Mouse (Mus musculus): Measurements from ENCODE around the gene Atp2a2. TPM values are rescaled to one million over a fixed set of nuclear protein-coding genes. Genes with fewer than 3 reads are reported as not detected.

The Atp2a2 gene
- polyA plus RNA-seq, 1 experiment from 2014 or later, result 255 TPM

GRCm38 (mm10) chr5:122525238-122525931 is 23.4 kb upstream of the Atp2a2 start:
- Histone ChIP-seq H3K27ac (ENCODE audit: low read depth, low read length) (peak overlapping the region; percentile 62), H3K27me3 (ENCODE audit: control insufficient read depth, insufficient read depth, low read length) (no peaks in the 10 kb centered on the region), H3K9ac (ENCODE audit: low read depth, low read length) (peak overlapping the region; percentile 43), H3K4me1 (ENCODE audit: control insufficient read depth, insufficient read depth, low read length) (peaks cover 57% of the 10 kb centered on the region), H3K4me2 (no peak overlapping the region), H3K4me3 (ENCODE audit: low read depth, low read length) (no peak overlapping the region), H3K36me3 (ENCODE audit: control insufficient read depth, insufficient read depth, low read length) (no peaks in the 10 kb centered on the region), H3K9me3 (replicated peaks; ENCODE audit: control insufficient read depth, low read length) (no peaks in the 10 kb centered on the region)
- ATAC-seq (replicated peaks; ENCODE audit: insufficient number of reproducible peaks, low FRiP score, low TSS enrichment), result no peak
- 70% methylated on average over 14 of the region's 14 CpGs for WGBS (ENCODE audit: insufficient replicate concordance)

- H3K4me1 ChIP-seq (ENCODE audit: control insufficient read depth, insufficient read depth, low read length), result peaks cover 57% of the 10 kb centered on the region
- no peak overlapping the region for H3K4me3 ChIP-seq (ENCODE audit: low read depth, low read length)
- ATAC-seq (replicated peaks; ENCODE audit: insufficient number of reproducible peaks, low FRiP score, low TSS enrichment), result no peak
- H3K27ac ChIP-seq (ENCODE audit: low read depth, low read length), result peak overlapping the region; percentile 62
- no peaks in the 10 kb centered on the region for H3K27me3 ChIP-seq (ENCODE audit: control insufficient read depth, insufficient read depth, low read length)
- no peak overlapping the region for H3K4me2 ChIP-seq
- WGBS (ENCODE audit: insufficient replicate concordance), result 73% methylated on average over 4 of the region's 4 CpGs
- H3K9ac ChIP-seq (ENCODE audit: low read depth, low read length), result peak overlapping the region; percentile 31
- H3K9me3 ChIP-seq (replicated peaks; ENCODE audit: control insufficient read depth, low read length), result no peaks in the 10 kb centered on the region
- no peaks in the 10 kb centered on the region for H3K36me3 ChIP-seq (ENCODE audit: control insufficient read depth, insufficient read depth, low read length)
These were observed 22.8 kb upstream of the Atp2a2 start for GRCm38 (mm10) chr5:122524854-122525237.

GRCm38 (mm10) chr5:122524244-122524643 is 22.2 kb upstream of the Atp2a2 start:
- Histone ChIP-seq H3K36me3 (ENCODE audit: control insufficient read depth, insufficient read depth, low read length) (no peaks in the 10 kb centered on the region), H3K4me1 (ENCODE audit: control insufficient read depth, insufficient read depth, low read length) (peaks cover 57% of the 10 kb centered on the region), H3K27ac (ENCODE audit: low read depth, low read length) (peak overlapping the region; percentile 62), H3K27me3 (ENCODE audit: control insufficient read depth, insufficient read depth, low read length) (no peaks in the 10 kb centered on the region), H3K4me3 (ENCODE audit: low read depth, low read length) (no peak overlapping the region), H3K9me3 (replicated peaks; ENCODE audit: control insufficient read depth, low read length) (no peaks in the 10 kb centered on the region), H3K4me2 (no peak overlapping the region), H3K9ac (ENCODE audit: low read depth, low read length) (no peak overlapping the region)
- 69% methylated on average over 3 of the region's 3 CpGs for WGBS (ENCODE audit: insufficient replicate concordance)
- no peak for ATAC-seq (replicated peaks; ENCODE audit: insufficient number of reproducible peaks, low FRiP score, low TSS enrichment)

GRCm38 (mm10) chr5:122521130-122521473 is 19.1 kb upstream of the Atp2a2 start:
- Histone ChIP-seq H3K4me1 (ENCODE audit: control insufficient read depth, insufficient read depth, low read length) (peaks cover 54% of the 10 kb centered on the region), H3K9me3 (replicated peaks; ENCODE audit: control insufficient read depth, low read length) (no peaks in the 10 kb centered on the region), H3K36me3 (ENCODE audit: control insufficient read depth, insufficient read depth, low read length) (no peaks in the 10 kb centered on the region), H3K27me3 (ENCODE audit: control insufficient read depth, insufficient read depth, low read length) (no peaks in the 10 kb centered on the region), H3K27ac (ENCODE audit: low read depth, low read length) (peak overlapping the region; percentile 70), H3K4me3 (ENCODE audit: low read depth, low read length) (no peak overlapping the region), H3K4me2 (peak overlapping the region; percentile 42), H3K9ac (ENCODE audit: low read depth, low read length) (no peak overlapping the region)
- WGBS (ENCODE audit: insufficient replicate concordance), result 6% methylated on average over 3 of the region's 3 CpGs
- peak; percentile 78 for ATAC-seq (replicated peaks; ENCODE audit: insufficient number of reproducible peaks, low FRiP score, low TSS enrichment)

- peaks cover 54% of the 10 kb centered on the region for H3K4me1 ChIP-seq (ENCODE audit: control insufficient read depth, insufficient read depth, low read length)
- peak; percentile 65 for ATAC-seq (replicated peaks; ENCODE audit: insufficient number of reproducible peaks, low FRiP score, low TSS enrichment)
- no peak overlapping the region for H3K4me3 ChIP-seq (ENCODE audit: low read depth, low read length)
- no peaks in the 10 kb centered on the region for H3K27me3 ChIP-seq (ENCODE audit: control insufficient read depth, insufficient read depth, low read length)
- 24% methylated on average over 21 of the region's 23 CpGs for WGBS (ENCODE audit: insufficient replicate concordance)
- peak overlapping the region; percentile 70 for H3K27ac ChIP-seq (ENCODE audit: low read depth, low read length)
- H3K4me2 ChIP-seq, result peak overlapping the region; percentile 42
- H3K9ac ChIP-seq (ENCODE audit: low read depth, low read length), result 0 out of 2 replicates have a peak overlapping the region, but pooled peaks have one; percentile 34
- no peaks in the 10 kb centered on the region for H3K36me3 ChIP-seq (ENCODE audit: control insufficient read depth, insufficient read depth, low read length)
- H3K9me3 ChIP-seq (replicated peaks; ENCODE audit: control insufficient read depth, low read length), result no peaks in the 10 kb centered on the region
These were observed 18.5 kb upstream of the Atp2a2 start for GRCm38 (mm10) chr5:122520254-122521129.

GRCm38 (mm10) chr5:122519043-122519660 is 17.1 kb upstream of the Atp2a2 start:
- Histone ChIP-seq H3K4me3 (ENCODE audit: low read depth, low read length) (no peak overlapping the region), H3K4me1 (ENCODE audit: control insufficient read depth, insufficient read depth, low read length) (peaks cover 48% of the 10 kb centered on the region), H3K36me3 (ENCODE audit: control insufficient read depth, insufficient read depth, low read length) (no peaks in the 10 kb centered on the region), H3K27me3 (ENCODE audit: control insufficient read depth, insufficient read depth, low read length) (no peaks in the 10 kb centered on the region), H3K9ac (ENCODE audit: low read depth, low read length) (0 out of 2 replicates have a peak overlapping the region, but pooled peaks have one; percentile 16), H3K4me2 (no peak overlapping the region), H3K9me3 (replicated peaks; ENCODE audit: control insufficient read depth, low read length) (no peaks in the 10 kb centered on the region), H3K27ac (ENCODE audit: low read depth, low read length) (peak overlapping the region; percentile 70)
- WGBS (ENCODE audit: insufficient replicate concordance), result 37% methylated on average over 7 of the region's 7 CpGs
- ATAC-seq (replicated peaks; ENCODE audit: insufficient number of reproducible peaks, low FRiP score, low TSS enrichment), result no peak

GRCm38 (mm10) chr5:122518247-122518646 is 16.2 kb upstream of the Atp2a2 start:
- Histone ChIP-seq H3K4me1 (ENCODE audit: control insufficient read depth, insufficient read depth, low read length) (peaks cover 53% of the 10 kb centered on the region), H3K9me3 (replicated peaks; ENCODE audit: control insufficient read depth, low read length) (no peaks in the 10 kb centered on the region), H3K4me3 (ENCODE audit: low read depth, low read length) (no peak overlapping the region), H3K9ac (ENCODE audit: low read depth, low read length) (0 out of 2 replicates have a peak overlapping the region, but pooled peaks have one; percentile 30), H3K27me3 (ENCODE audit: control insufficient read depth, insufficient read depth, low read length) (no peaks in the 10 kb centered on the region), H3K36me3 (ENCODE audit: control insufficient read depth, insufficient read depth, low read length) (no peaks in the 10 kb centered on the region), H3K27ac (ENCODE audit: low read depth, low read length) (0 out of 2 replicates have a peak overlapping the region, but pooled peaks have one; percentile 16), H3K4me2 (no peak overlapping the region)
- no peak for ATAC-seq (replicated peaks; ENCODE audit: insufficient number of reproducible peaks, low FRiP score, low TSS enrichment)
- WGBS (ENCODE audit: insufficient replicate concordance), result 26% methylated on average over 8 of the region's 8 CpGs

GRCm38 (mm10) chr5:122516901-122517300 is 14.9 kb upstream of the Atp2a2 start:
- Histone ChIP-seq H3K4me2 (no peak overlapping the region), H3K4me1 (ENCODE audit: control insufficient read depth, insufficient read depth, low read length) (peaks cover 53% of the 10 kb centered on the region), H3K27ac (ENCODE audit: low read depth, low read length) (no peak overlapping the region), H3K9me3 (replicated peaks; ENCODE audit: control insufficient read depth, low read length) (no peaks in the 10 kb centered on the region), H3K9ac (ENCODE audit: low read depth, low read length) (no peak overlapping the region), H3K27me3 (ENCODE audit: control insufficient read depth, insufficient read depth, low read length) (no peaks in the 10 kb centered on the region), H3K36me3 (ENCODE audit: control insufficient read depth, insufficient read depth, low read length) (no peaks in the 10 kb centered on the region), H3K4me3 (ENCODE audit: low read depth, low read length) (no peak overlapping the region)
- ATAC-seq (replicated peaks; ENCODE audit: insufficient number of reproducible peaks, low FRiP score, low TSS enrichment), result no peak
- 74% methylated on average over 5 of the region's 5 CpGs for WGBS (ENCODE audit: insufficient replicate concordance)

Data from heart, embryonic 11.5 days (tissue).